Mouse (Mus musculus): ENCODE measurements at regions not wholly inside any gene's neighbourhood (a gene's known extent, or its start where the extent isn't known, plus 50 kb on each side); places are given as distances from the start of the nearest gene placed in this dataset.
A peak's percentile ranks its signal among the peaks of the same experiment; 100 is the strongest.

- Histone ChIP-seq H3K4me3 (no peak overlapping the region), H3K27me3 (ENCODE audit: low read depth, poor library complexity, severe bottlenecking) (no peaks in the 10 kb centered on the region), H3K9me3 (replicated peaks) (no peaks in the 10 kb centered on the region), H3K27ac (replicated peaks) (no peak overlapping the region), H3K4me1 (peaks cover 23% of the 10 kb centered on the region), H3K36me3 (no peaks in the 10 kb centered on the region)
- WGBS = 52% methylated on average over 6 of the region's 6 CpGs
- no peak for DNase-seq (ENCODE audit: low spot score)
Measured at GRCm38 (mm10) chr11:112552838-112553237, 229.2 kb upstream of the Sox9 start.

GRCm38 (mm10) chr11:112563027-112563426 is 219.0 kb upstream of the Sox9 start:
- 90% methylated on average over 9 of the region's 9 CpGs for WGBS
- no peaks in the 10 kb centered on the region for H3K27me3 ChIP-seq (ENCODE audit: low read depth, poor library complexity, severe bottlenecking)
- H3K27ac ChIP-seq (replicated peaks) = no peak overlapping the region
- H3K36me3 ChIP-seq = no peaks in the 10 kb centered on the region
- no peaks in the 10 kb centered on the region for H3K4me1 ChIP-seq
- DNase-seq (ENCODE audit: low spot score) = no peak
- H3K4me3 ChIP-seq = no peak overlapping the region
- H3K9me3 ChIP-seq (replicated peaks) = peaks cover 8% of the 10 kb centered on the region; the same call in 1 of the 2 replicates

- H3K27ac ChIP-seq (replicated peaks) = no peak overlapping the region
- peaks cover 3% of the 10 kb centered on the region; the same call in 1 of the 2 replicates for H3K9me3 ChIP-seq (replicated peaks)
- 26% methylated on average over 1 of the region's 1 CpGs for WGBS
- no peak overlapping the region for H3K4me3 ChIP-seq
- no peaks in the 10 kb centered on the region for H3K27me3 ChIP-seq (ENCODE audit: low read depth, poor library complexity, severe bottlenecking)
- no peaks in the 10 kb centered on the region for H3K4me1 ChIP-seq
- no peak for DNase-seq (ENCODE audit: low spot score)
- no peaks in the 10 kb centered on the region for H3K36me3 ChIP-seq
Measured at GRCm38 (mm10) chr11:112564706-112565215, 217.3 kb upstream of the Sox9 start.

GRCm38 (mm10) chr11:112566071-112566470 is 216.0 kb upstream of the Sox9 start:
- H3K4me3 ChIP-seq = no peak overlapping the region
- no peak for DNase-seq (ENCODE audit: low spot score)
- H3K36me3 ChIP-seq = no peaks in the 10 kb centered on the region
- H3K27ac ChIP-seq (replicated peaks) = no peak overlapping the region
- no peaks in the 10 kb centered on the region for H3K4me1 ChIP-seq
- H3K27me3 ChIP-seq (ENCODE audit: low read depth, poor library complexity, severe bottlenecking) = no peaks in the 10 kb centered on the region
- no peaks in the 10 kb centered on the region for H3K9me3 ChIP-seq (replicated peaks)
- 85% methylated on average over 3 of the region's 3 CpGs for WGBS

- Histone ChIP-seq H3K4me1 (peaks cover 5% of the 10 kb centered on the region), H3K9me3 (replicated peaks) (peaks cover 8% of the 10 kb centered on the region; the same call in 1 of the 2 replicates), H3K27ac (replicated peaks) (no peak overlapping the region), H3K4me3 (no peak overlapping the region), H3K36me3 (peaks cover 2% of the 10 kb centered on the region; the same call in 1 of the 2 replicates), H3K27me3 (ENCODE audit: low read depth, poor library complexity, severe bottlenecking) (no peaks in the 10 kb centered on the region)
- no peak for DNase-seq (ENCODE audit: low spot score)
Measured at GRCm38 (mm10) chr11:112587386-112587785, 194.6 kb upstream of the Sox9 start.

- Histone ChIP-seq H3K36me3 (peaks cover 2% of the 10 kb centered on the region; the same call in 1 of the 2 replicates), H3K27ac (replicated peaks) (no peak overlapping the region), H3K4me1 (peaks cover 12% of the 10 kb centered on the region), H3K4me3 (no peak overlapping the region), H3K9me3 (replicated peaks) (peaks cover 8% of the 10 kb centered on the region; the same call in 1 of the 2 replicates), H3K27me3 (ENCODE audit: low read depth, poor library complexity, severe bottlenecking) (no peaks in the 10 kb centered on the region)
- no peak for DNase-seq (ENCODE audit: low spot score)
- WGBS = 78% methylated on average over 11 of the region's 11 CpGs
Measured at GRCm38 (mm10) chr11:112588088-112588487, 193.9 kb upstream of the Sox9 start.

GRCm38 (mm10) chr11:112590214-112590613 is 191.8 kb upstream of the Sox9 start:
- H3K9me3 ChIP-seq (replicated peaks) = peaks cover 8% of the 10 kb centered on the region; the same call in 1 of the 2 replicates
- H3K4me3 ChIP-seq = no peak overlapping the region
- H3K4me1 ChIP-seq = peaks cover 12% of the 10 kb centered on the region
- no peak for DNase-seq (ENCODE audit: low spot score)
- peaks cover 2% of the 10 kb centered on the region; the same call in 1 of the 2 replicates for H3K36me3 ChIP-seq
- no peak overlapping the region for H3K27ac ChIP-seq (replicated peaks)
- WGBS = 93% methylated on average over 7 of the region's 7 CpGs
- H3K27me3 ChIP-seq (ENCODE audit: low read depth, poor library complexity, severe bottlenecking) = no peaks in the 10 kb centered on the region

- 28% methylated on average over 6 of the region's 6 CpGs for WGBS
- no peak overlapping the region for H3K4me3 ChIP-seq
- DNase-seq (ENCODE audit: low spot score) = no peak
Measured at GRCm38 (mm10) chr11:112592411-112593020, 189.5 kb upstream of the Sox9 start.

GRCm38 (mm10) chr11:112593821-112594220 is 188.2 kb upstream of the Sox9 start:
- Histone ChIP-seq H3K4me3 (no peak overlapping the region), H3K36me3 (peaks cover 2% of the 10 kb centered on the region; the same call in 1 of the 2 replicates)
- no peak for DNase-seq (ENCODE audit: low spot score)

More at GRCm38 (mm10) chr11:112592411-112593020, 189.5 kb upstream of the Sox9 start:
- H3K36me3 ChIP-seq = peaks cover 2% of the 10 kb centered on the region; the same call in 1 of the 2 replicates
- peak overlapping the region; percentile 57 for H3K27ac ChIP-seq (replicated peaks)
- H3K27me3 ChIP-seq (ENCODE audit: low read depth, poor library complexity, severe bottlenecking) = no peaks in the 10 kb centered on the region
- H3K9me3 ChIP-seq (replicated peaks) = peaks cover 8% of the 10 kb centered on the region; the same call in 1 of the 2 replicates
- peaks cover 12% of the 10 kb centered on the region for H3K4me1 ChIP-seq

GRCm38 (mm10) chr11:112607359-112607758 is 174.7 kb upstream of the Sox9 start:
- no peaks in the 10 kb centered on the region for H3K4me1 ChIP-seq
- no peaks in the 10 kb centered on the region for H3K27me3 ChIP-seq (ENCODE audit: low read depth, poor library complexity, severe bottlenecking)
- peaks cover 1% of the 10 kb centered on the region; the same call in 1 of the 2 replicates for H3K9me3 ChIP-seq (replicated peaks)
- no peak for DNase-seq (ENCODE audit: low spot score)
- 94% methylated on average over 1 of the region's 1 CpGs for WGBS
- no peak overlapping the region for H3K27ac ChIP-seq (replicated peaks)
- H3K36me3 ChIP-seq = no peaks in the 10 kb centered on the region
- no peak overlapping the region for H3K4me3 ChIP-seq

More at GRCm38 (mm10) chr11:112593821-112594220, 188.2 kb upstream of the Sox9 start:
- WGBS = 89% methylated on average over 10 of the region's 10 CpGs
- H3K27ac ChIP-seq (replicated peaks) = no peak overlapping the region
- peaks cover 12% of the 10 kb centered on the region for H3K4me1 ChIP-seq
- peaks cover 8% of the 10 kb centered on the region; the same call in 1 of the 2 replicates for H3K9me3 ChIP-seq (replicated peaks)
- H3K27me3 ChIP-seq (ENCODE audit: low read depth, poor library complexity, severe bottlenecking) = no peaks in the 10 kb centered on the region

- WGBS = 71% methylated on average over 3 of the region's 3 CpGs
Measured at GRCm38 (mm10) chr11:112609277-112609676, 172.7 kb upstream of the Sox9 start.

GRCm38 (mm10) chr11:112611073-112611472 is 171.0 kb upstream of the Sox9 start:
- no peak overlapping the region for H3K27ac ChIP-seq (replicated peaks)
- H3K27me3 ChIP-seq (ENCODE audit: low read depth, poor library complexity, severe bottlenecking) = no peaks in the 10 kb centered on the region
- no peaks in the 10 kb centered on the region for H3K9me3 ChIP-seq (replicated peaks)
- WGBS = 82% methylated on average over 11 of the region's 11 CpGs
- no peak overlapping the region for H3K4me3 ChIP-seq
- peaks cover 8% of the 10 kb centered on the region for H3K4me1 ChIP-seq
- no peak for DNase-seq (ENCODE audit: low spot score)
- no peaks in the 10 kb centered on the region for H3K36me3 ChIP-seq

More at GRCm38 (mm10) chr11:112609277-112609676, 172.7 kb upstream of the Sox9 start:
- no peaks in the 10 kb centered on the region for H3K36me3 ChIP-seq
- no peaks in the 10 kb centered on the region for H3K9me3 ChIP-seq (replicated peaks)
- H3K27ac ChIP-seq (replicated peaks) = no peak overlapping the region
- no peak for DNase-seq (ENCODE audit: low spot score)
- H3K4me1 ChIP-seq = no peaks in the 10 kb centered on the region
- no peaks in the 10 kb centered on the region for H3K27me3 ChIP-seq (ENCODE audit: low read depth, poor library complexity, severe bottlenecking)
- no peak overlapping the region for H3K4me3 ChIP-seq

GRCm38 (mm10) chr11:112615629-112616028 is 166.4 kb upstream of the Sox9 start:
- Histone ChIP-seq H3K9me3 (replicated peaks) (no peaks in the 10 kb centered on the region), H3K4me1 (peaks cover 20% of the 10 kb centered on the region), H3K27me3 (ENCODE audit: low read depth, poor library complexity, severe bottlenecking) (no peaks in the 10 kb centered on the region), H3K36me3 (no peaks in the 10 kb centered on the region), H3K27ac (replicated peaks) (peak overlapping the region; percentile 46; the same call in 1 of the 2 replicates), H3K4me3 (no peak overlapping the region)
- DNase-seq (ENCODE audit: low spot score) = no peak
- 93% methylated on average over 4 of the region's 4 CpGs for WGBS

Data from midbrain, embryonic 10.5 days (tissue).